Mouse (Mus musculus): ENCODE data around the gene Ulk1.
A peak's percentile ranks its signal among the peaks of the same experiment; 100 is the strongest.
"Not testable (repeated sequence)": the region's sequence is repeated elsewhere in the genome, so short reads cannot be mapped to it uniquely, and the experiment has no call there.

The Ulk1 gene

GRCm38 (mm10) chr5:110809667-110810325 lies at the start of gene Ulk1:
Gene Ulk1, minus strand, starts transcription at chr5:110810097.
- DNase-seq (ENCODE audit: low spot score in 2 of 2): peak; percentile 100

- no peak for DNase-seq (ENCODE audit: low spot score in 2 of 2)
Measured at GRCm38 (mm10) chr5:110859013-110859650, 49.2 kb upstream of the Ulk1 start.

GRCm38 (mm10) chr5:110857091-110857490 lies 47.2 kb upstream of the Ulk1 start:
- DNase-seq (ENCODE audit: low spot score in 2 of 2): no peak

- no peak for DNase-seq (ENCODE audit: low spot score in 2 of 2)
Measured at GRCm38 (mm10) chr5:110852990-110853389, 43.1 kb upstream of the Ulk1 start.

GRCm38 (mm10) chr5:110841046-110841862 lies 31.4 kb upstream of the Ulk1 start:
- DNase-seq (ENCODE audit: low spot score in 2 of 2): peak in 1 of 2 experiments; percentile 4

GRCm38 (mm10) chr5:110840465-110840864 lies 30.6 kb upstream of the Ulk1 start:
- peak; percentile 61 to 70 for DNase-seq (ENCODE audit: low spot score in 2 of 2)

- DNase-seq (ENCODE audit: low spot score in 2 of 2): peak; percentile 94 to 95
Measured at GRCm38 (mm10) chr5:110839678-110840365, 29.9 kb upstream of the Ulk1 start, which contains the start of the genes Hscb and Chek2. Gene Hscb, minus strand, starts transcription at chr5:110839777. Gene Chek2, plus strand, starts transcription at chr5:110839979.

GRCm38 (mm10) chr5:110839038-110839677 lies 29.3 kb upstream of the Ulk1 start:
- DNase-seq (ENCODE audit: low spot score in 2 of 2): peak in 1 of 2 experiments; percentile 4

- not testable (repeated sequence) for DNase-seq (ENCODE audit: low spot score in 2 of 2)
Measured at GRCm38 (mm10) chr5:110838016-110838415, 28.1 kb upstream of the Ulk1 start.

GRCm38 (mm10) chr5:110835959-110836358 lies 26.1 kb upstream of the Ulk1 start:
- DNase-seq (ENCODE audit: low spot score in 2 of 2): peak; percentile 57 to 60

- DNase-seq (ENCODE audit: low spot score in 2 of 2): no peak
Measured at GRCm38 (mm10) chr5:110831036-110831720, 21.3 kb upstream of the Ulk1 start.

GRCm38 (mm10) chr5:110827576-110827975 lies 17.7 kb upstream of the Ulk1 start:
- no peak for DNase-seq (ENCODE audit: low spot score in 2 of 2)

GRCm38 (mm10) chr5:110826781-110827495 lies 17.0 kb upstream of the Ulk1 start:
- no peak for DNase-seq (ENCODE audit: low spot score in 2 of 2)

GRCm38 (mm10) chr5:110824421-110824820 lies 14.5 kb upstream of the Ulk1 start:
- DNase-seq (ENCODE audit: low spot score in 2 of 2): no peak

GRCm38 (mm10) chr5:110808821-110809666 lies 853 bp downstream of the Ulk1 start:
- DNase-seq (ENCODE audit: low spot score in 2 of 2): peak in 1 of 2 experiments; percentile 17

GRCm38 (mm10) chr5:110808061-110808631 lies 1.8 kb downstream of the Ulk1 start:
- DNase-seq (ENCODE audit: low spot score in 2 of 2): peak; percentile 62 to 76

- DNase-seq (ENCODE audit: low spot score in 2 of 2): no peak
Measured at GRCm38 (mm10) chr5:110807453-110807852, 2.4 kb downstream of the Ulk1 start.

GRCm38 (mm10) chr5:110806676-110807075 lies 3.2 kb downstream of the Ulk1 start:
- DNase-seq (ENCODE audit: low spot score in 2 of 2): no peak

- DNase-seq (ENCODE audit: low spot score in 2 of 2): no peak
Measured at GRCm38 (mm10) chr5:110806154-110806553, 3.7 kb downstream of the Ulk1 start.
